Mouse (Mus musculus) adrenal gland, postnatal 14 days (tissue): ENCODE data around the gene Anapc5. TPM values are rescaled to one million over a fixed set of nuclear protein-coding genes. Genes with fewer than 3 reads are reported as not detected.

Source experiments
- DNase-seq: peaks from one replicate; pipeline ENCODE4 v3.0.0; 2021; ENCODE audit warnings: mixed read lengths
- long read RNA-seq, 2 experiments: library from polyadenylated mRNA; stranded (forward); transcript quantifications; one replicate each; pipeline ENCODE4 v2.0.0; 2021
- total RNA-seq: library from RNA; stranded (reverse); gene quantifications from 2 replicates; pipeline ENCODE4 v1.2.3, GENCODE M21; 2021

Anapc5 gene
- total RNA-seq = 173 and 195 TPM in 2 replicates
- long read RNA-seq, experiment 1, transcript Anapc5-201 (17 exons, 2,760 nt) = major isoform, 132 of 307 reads
- long read RNA-seq, experiment 1, transcript Anapc5-218 (17 exons, 2,404 nt) = minor isoform, 130 of 307 reads
- long read RNA-seq, experiment 1, partial matches to known transcripts = 17 of 307 reads
- long read RNA-seq, experiment 1, other reads (novel, unspliced or antisense) = 23 of 307 reads
- long read RNA-seq, experiment 2, transcript Anapc5-218 (17 exons, 2,404 nt) = major isoform, 85 of 194 reads
- long read RNA-seq, experiment 2, transcript Anapc5-201 (17 exons, 2,760 nt) = minor isoform, 67 of 194 reads
- long read RNA-seq, experiment 2, partial matches to known transcripts = 13 of 194 reads
- long read RNA-seq, experiment 2, other reads (novel, unspliced or antisense) = 27 of 194 reads

DNA sequence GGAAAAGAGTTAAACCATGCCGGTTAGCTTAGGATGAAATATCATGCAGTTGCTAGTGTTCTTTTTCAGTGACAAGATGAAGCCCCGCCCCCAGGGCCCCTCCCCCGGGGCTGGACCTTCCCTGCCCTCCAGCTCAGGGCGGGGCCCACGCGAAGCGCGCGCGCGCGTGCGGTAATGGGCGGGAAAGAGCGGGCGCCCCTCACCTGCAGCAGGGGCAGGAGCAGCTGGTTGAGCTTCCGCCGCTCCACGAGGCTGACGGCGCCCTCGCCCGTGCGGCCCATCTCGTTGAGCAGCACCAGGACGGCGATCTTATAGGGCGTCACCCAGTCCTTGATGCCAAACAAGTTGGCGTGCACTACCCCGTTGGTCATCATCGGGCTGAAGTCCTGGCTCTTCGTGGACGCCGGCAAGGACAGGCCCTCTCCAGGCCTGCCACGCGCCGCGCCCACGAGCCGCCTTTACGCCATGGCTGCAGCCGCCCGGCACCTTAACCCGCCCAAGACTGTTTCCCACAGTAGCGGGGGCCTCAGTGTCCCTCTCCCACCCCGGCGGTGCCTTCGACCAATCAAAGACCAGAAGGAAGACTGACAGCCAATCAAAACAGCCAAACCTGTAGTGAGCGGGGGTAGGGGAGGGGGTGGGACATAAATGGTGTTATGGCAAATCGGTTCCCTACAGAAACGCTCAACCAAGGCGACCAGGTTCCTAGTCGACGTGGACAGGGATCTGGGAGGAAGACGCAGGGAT is at the start of gene Anapc5:
TSS of gene Anapc5 (minus strand) at position 563 of the 747 bp plus-strand sequence.
- peak; percentile 96 for DNase-seq

DNA sequence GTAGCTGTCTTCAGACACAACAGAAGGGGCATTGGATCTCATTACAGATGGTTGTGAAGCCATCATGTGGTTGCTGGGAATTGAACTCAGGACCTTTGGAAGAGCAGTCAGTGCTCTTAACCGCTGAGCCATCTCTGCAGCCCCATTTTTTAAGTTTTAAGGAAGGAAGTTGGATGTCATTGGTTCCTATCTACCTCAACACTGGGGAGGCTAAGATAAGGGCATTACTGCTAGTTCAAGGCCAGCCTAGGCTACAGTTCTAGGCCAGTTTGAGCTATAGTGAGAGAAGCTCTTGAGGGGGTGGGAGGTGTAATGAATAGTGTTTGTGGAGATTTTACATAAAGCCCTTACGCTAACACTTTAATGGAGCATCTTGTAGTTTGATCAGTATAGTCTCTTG is 41.9 kb upstream of the Anapc5 start:
- DNase-seq = no peak

DNA sequence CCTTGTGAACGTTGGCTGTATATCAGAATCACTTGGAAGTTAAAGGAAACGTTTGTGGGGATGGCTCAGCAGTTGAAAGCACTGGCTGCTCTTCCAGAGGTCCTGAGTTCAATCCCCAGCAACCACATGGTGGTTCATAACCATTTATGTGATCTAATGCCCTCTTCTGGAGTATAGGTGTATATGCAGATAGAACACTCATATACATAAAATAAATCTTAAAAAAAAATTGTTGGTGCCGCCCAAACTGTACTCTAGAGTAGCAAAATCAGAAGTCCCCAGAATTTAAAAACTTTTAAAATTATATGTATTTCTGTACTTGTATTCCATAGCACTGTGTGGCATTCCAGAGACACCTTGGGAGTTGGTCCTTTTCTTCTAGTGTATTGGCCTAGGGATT is 34.7 kb upstream of the Anapc5 start:
- no peak for DNase-seq

DNA sequence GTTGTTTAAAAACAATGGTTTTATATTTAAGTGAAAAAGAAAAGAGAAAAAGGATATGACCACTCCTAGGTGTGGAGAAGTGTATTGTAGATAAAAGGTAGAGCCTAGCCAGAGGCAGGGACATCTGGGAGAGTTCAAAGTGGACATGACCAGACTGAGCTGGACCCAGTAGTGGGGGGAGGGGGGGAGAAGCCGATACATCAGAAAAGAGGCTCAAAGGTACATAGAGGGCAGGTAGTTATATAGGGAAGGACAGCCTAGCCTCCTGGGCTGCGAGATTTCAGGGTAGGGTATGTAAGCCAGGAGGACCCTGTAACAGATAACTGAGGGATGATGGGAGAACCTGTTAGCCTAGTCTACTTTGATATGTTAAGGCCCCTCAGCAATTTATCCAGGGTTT is 31.5 kb upstream of the Anapc5 start:
- no peak for DNase-seq

DNA sequence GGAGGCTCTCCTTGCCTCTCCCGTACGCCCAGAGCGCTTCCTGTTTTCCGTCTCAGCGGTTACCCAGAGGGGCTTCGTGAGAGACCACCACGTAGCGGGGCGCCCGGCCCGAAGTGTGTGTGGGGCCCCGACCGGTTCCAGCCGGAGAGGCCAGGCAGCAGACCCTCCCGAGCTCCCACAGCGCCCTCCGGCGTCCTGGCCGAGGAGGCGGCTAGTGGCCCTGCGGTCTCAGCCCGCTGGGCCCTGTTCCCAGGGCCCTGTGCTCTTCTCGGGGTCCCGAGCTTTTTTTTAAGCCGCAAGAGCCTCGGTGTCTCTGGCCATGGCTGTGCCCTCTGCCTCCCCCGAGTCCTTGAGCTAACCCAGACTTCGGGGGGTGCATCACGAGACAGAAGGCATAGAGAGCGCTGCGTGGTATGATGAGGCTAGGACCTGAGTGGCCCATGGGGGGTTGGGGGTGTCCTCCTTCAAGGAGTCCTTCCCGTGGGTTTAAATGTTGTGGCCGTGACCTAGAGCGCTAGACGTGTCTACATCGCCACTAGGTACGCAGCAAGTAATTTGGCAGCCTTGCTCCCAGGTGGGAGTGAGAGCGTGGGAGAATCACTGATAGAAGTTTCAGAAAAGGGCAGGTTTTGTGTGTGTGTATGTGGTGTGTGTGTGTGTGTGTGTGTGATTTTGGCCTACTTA is 29.3 kb upstream of the Anapc5 start:
- DNase-seq = peak; percentile 86

DNA sequence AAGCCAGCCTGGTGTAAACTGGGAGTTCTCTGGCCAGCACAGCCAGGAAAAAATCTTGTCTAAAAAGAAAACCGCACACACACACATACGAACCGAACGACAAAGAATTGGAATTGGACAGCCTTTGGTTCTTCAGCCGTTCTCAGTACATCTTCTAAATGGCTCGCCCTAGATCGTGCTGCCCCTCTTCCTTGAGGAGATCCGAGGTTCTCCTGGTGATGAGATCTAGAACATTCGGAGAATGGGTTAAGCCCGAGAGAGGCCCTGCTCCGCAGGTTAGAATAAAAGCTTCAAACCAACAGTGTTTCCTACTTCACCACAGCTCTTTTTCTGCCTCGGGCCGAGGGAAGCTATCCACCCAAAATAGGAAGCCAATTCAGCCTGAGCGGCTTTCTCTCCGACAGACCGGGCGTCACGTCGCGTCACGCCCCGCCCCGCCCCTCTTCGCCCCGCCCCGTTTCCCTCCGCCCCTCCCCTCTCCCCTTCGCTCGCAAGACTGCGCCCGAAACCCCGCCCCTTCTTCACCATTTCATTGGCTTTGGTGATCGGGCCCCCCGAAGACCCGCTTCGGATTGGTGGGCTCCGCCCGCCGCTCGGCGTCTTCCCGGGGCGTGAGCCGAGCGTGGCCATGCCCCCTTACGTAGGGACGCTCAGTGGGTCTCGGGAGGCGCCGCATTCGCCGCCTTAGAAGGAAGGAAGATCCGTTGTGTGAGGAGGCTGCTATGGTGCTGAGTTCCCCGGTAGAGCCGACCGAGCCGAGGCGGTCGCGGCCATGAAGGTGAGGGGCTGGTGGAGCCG is 28.6 kb upstream of the Anapc5 start, which contains the start of gene Rnf34:
TSS of gene Rnf34 (plus strand) at position 528 of the 798 bp plus-strand sequence.
- DNase-seq = peak; percentile 99

DNA sequence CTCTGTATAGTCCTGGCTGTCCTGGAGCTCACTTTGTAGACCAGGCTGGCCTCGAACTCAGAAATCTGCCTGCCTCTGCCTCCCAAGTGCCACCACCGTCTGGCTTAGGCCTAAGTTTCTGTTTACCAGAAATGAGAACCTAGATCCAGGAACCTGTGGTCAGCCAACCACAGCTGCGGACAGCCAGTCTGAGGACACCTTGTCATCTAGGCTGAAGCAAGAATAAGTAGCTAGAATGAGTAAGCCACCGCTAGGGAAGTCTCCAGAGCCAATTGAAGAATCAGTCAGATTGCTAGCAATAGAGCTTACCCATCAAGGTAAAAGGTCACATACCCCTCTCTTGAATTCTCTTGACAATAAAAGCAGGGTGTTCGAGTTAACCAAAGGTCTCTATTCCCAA is 22.7 kb upstream of the Anapc5 start:
- no peak for DNase-seq

DNA sequence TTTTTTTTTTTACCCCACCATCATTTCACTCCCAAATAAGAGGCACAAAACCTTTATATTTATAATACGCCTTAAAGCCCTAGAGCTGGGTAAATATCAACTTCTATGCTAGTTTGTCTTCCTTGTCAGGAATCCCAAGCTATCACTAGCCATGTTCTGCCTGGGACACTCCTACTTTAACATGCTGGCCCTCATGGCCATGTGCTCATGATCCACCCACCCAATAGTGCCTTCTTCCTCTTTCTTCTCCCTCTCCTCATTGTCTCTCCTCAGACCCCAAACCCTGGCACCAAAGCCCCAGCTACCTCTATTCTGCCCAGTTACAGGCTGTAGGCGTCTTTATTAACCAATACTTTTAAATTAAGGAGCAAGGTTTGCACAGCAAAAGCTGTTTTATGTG is 20.0 kb upstream of the Anapc5 start:
- DNase-seq = no peak

DNA sequence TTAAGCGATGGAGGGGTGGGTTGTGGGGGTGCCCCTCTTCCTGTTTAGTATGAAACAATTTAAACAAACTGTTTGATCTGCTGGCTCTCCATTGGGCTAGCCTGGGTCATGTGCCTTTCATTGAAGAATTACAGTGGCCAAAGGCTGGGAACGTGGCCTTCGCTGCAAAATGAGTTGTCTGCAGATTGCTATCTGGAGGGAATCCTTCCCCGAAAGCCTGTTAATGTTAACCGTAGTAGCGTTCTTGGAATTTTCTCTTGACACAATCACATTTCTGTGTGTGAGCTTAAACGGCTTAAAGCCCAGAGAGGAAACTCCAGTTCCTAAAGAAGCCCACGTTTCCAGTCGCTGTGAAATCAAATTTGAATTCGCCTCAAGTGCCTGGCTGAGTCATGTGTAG is 11.9 kb upstream of the Anapc5 start:
- no peak for DNase-seq

DNA sequence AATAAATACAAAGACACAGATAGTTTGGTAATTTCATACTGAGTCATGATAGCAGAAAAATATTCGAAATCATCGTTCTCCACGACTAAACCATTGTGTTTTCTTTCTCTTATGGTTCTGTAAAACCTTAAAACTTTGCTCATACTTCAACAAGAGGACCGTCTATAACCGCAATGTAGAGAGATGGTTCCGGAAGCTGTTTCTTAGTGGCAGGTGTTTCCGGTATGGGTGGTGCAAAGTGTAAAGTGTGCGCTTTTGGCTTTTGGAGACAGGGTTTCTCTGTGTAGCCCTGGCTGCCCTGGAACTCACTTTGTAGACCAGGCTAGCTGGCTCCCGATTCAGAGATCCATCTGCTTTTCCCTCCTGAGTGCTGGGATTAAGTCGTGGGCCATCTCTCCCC is 11.4 kb upstream of the Anapc5 start:
- no peak for DNase-seq

DNA sequence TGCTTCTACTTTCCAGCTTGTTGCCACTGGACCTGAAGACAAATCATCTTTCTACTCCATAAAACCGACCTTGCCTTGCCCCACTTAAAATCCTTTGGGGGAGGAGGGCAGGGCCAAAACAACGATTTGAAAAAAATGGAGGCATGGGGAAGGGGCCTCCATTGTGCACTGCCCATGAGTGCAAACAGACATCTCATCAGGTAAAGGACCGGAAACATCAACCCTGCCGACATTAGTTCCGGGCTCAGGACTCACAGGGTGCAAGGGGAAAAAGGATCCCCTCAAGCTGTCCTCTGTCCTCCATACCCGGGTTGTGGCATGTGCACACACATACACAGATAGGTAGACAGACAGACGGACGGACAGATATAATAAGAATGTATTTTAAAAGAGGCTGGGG is 4.0 kb upstream of the Anapc5 start:
- DNase-seq = no peak

DNA sequence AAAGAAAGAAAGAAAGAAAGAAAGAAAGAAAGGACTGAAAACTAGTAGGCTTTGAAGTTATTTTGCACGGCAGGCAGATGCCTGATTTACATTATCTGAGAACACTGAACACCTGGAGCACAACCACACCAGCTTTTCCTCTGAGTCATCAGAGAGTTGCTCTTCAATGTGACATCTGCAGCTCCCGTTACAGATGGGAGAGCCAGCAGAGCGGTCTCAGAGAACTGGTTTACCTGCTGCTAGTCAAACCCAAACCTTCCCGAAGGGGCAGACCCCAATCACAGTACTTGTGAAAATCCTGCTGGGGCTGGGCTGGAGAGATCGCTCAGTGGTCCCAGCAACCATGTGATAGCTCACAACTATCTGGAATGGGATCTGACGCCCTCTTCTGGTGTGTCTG is 3.3 kb upstream of the Anapc5 start:
- DNase-seq = no peak

DNA sequence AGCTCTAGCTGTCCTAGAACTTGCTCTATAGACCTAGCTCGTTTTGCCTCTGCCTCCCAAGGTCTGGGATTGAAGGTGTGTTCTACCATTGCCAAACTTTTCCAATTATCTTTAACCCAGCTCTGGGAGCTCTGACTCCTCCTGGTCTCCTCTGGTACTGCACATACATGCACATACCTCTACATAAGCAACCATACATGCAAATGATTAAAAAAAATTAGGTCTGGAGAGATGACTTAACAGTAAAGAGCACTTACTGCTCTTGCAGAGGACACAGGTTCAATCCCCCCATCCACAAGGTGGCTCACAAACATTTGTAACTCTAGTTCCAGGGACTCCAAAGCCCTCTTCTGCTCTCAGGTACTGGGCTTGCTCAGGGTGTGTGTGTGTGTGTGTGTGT is 2.8 kb upstream of the Anapc5 start:
- no peak for DNase-seq

DNA sequence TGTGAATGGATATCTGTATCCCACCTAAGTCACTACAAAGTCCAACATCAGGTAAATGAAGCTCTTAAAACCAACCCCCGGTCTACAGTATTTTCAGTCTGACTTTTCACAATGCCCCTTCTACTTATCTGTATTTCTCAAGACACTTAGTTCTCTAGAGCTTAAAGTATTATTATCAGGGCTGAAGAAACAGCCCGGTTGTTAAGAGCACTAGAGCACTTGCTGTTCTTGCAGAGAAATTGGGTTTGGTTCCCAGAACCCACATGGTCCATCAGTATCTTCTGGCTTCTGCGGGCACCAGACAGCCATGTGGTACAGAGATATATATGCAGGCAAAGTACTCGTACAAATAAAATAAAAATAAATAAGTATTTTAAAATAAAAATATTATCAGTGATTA is 1.3 kb upstream of the Anapc5 start:
- DNase-seq = no peak

DNA sequence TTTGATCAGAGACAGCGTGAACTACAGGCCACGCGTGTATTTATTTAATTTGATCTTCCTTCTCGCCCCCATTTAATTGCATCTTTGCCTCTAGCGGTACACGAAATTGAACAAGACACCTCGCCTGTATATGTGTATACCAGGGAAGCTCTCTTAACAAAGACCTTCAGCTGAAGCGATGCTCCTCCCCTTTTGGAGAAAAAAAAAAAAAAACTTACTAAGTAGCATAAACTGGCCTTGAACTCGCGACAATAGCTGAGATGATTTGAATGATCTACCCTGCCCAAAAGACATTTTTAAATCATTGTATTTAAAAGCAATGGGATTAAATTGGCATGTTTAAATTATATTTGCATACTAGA is 366 bp upstream of the Anapc5 start:
- DNase-seq = no peak

DNA sequence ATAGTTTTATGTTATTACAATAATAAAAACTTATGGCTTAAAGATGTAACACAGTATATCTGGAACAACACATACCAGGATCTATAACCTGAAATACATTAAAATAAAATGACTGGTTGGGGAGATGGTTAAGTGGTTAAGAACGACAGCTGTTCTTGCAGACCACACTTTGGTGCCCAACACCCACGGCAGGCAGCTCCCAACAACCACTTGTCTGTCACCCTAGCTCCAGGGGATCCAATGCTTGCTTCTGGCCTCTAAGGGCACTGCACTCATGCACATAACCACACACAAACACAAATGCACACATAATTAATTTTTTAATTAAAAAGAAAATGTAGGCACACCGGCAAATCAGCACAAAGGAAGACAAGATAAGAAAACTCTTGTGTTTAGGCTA is 8.4 kb downstream of the Anapc5 start:
- DNase-seq = no peak

DNA sequence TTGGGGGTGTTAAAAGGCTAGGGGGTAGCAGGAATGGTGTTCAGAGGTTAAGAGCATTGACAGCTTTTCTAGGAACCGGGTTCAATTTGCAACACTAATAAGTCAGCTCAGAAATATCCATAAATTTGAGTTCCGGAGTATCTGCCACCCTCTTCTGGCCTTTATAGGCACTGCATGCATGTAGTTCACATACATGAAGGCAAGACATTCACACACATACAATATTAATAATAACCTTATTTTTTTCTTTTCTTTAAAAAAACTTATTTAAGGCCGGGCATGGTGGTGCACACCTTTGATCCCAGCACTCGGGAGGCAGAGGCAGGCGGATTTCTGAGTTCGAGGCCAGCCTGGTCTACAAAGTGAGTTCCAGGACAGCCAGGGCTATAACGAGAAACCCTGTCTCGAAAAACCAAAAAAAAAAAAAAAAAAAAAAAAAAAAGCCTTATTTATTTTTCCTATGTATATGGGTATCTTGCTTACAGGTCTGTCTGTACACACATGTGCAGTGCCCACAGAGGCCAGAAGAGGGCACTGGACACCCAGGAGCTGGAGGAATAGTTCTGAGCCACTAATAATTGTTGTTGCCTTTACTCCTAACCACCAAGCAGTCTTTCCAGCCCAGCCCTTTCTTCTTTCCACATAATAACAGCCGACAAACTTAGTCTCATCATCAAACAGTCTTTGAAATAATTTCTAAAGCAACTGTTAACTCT is 9.6 kb downstream of the Anapc5 start:
- DNase-seq = peak; percentile 82

DNA sequence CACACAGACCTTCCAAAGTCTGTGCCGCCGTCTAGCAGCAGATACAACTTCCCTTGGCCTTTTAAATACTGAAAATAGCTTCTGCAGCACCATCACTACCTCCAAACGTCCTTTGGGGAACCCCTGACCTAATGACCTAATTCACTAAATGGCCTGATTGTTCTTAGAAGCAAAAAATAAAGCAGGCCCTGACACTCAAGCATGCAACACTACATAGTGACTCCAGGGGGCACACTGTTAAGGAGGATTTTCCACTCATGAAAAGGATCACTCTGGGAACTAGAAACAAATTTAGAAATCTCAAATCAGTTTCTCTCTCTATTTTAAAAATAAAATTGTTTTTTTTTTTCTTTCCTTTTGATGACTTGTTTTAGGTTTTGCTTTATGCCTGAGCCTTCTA is 15.6 kb downstream of the Anapc5 start:
- no peak for DNase-seq

DNA sequence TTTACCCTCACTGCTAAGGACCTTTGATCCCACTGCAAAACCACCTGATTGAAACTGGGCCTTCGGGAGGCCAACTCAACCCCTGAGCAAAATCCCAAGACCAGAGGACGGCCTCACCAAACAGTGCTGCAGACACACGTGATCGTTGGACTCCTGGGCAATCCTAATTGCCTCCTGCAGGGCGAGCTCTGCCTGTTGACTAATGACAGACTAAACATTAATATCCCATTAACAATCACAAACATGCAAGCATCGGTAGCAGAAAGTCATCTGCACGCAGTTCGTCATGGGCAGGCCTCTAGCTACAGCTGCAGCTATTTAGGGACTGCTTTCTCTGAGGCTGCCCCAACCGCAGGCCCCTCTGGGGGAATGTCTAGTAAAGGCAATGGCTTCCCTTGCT is 18.4 kb downstream of the Anapc5 start:
- no peak for DNase-seq

DNA sequence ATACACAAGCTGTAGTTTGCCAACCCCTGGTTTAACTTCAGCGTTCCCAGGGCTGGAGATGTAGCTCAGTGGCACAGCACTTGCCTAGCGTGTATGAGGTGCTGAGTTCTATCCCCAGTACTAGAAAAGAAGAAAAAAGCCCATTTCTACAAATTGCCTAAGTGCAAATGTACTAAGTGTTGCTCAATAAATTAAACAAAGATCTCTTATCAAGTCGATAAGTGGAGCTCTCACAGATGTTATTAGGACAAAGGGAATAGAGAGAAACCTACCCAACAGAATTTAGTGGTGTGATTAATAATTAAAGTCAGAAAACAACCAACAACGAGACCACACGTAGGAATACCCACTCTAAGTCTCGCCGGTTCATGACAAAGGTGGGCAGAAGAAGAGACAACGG is 19.5 kb downstream of the Anapc5 start:
- DNase-seq = no peak

DNA sequence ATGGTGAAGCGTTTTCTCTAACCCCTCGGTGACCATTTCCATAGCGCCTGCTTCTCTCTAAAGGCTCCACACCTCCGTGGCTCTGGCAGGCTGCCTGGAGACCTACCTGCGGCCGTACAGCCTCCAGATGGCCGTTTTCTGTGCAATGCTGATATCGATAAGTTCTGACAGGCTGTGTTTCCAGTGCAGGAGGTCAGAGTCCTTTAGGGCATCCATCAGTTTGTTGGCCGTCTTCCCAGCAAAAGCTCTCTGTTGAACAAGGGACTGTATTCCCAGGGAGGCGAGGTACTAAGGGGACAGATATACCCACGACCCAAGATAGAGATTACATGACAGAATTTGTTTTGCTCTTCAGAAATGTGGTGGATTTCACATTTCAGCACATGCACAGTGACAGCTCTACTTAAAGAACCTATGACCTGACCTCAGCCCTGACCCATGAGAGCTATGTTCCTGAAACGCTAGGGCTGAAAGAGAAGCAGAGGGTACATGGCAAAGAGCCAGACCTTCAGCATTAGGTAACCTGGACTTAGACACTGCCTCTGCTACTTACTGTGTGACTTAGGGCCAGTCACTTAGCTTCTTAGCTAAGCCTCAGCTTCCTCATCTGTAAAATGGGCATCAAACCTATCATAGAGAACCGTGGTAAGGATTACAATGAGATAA is 20.7 kb downstream of the Anapc5 start:
- DNase-seq = no peak
